Mouse (Mus musculus) adrenal gland, adult (tissue): Measurements from ENCODE around the gene Ric3.
A peak's percentile ranks its signal among the peaks of the same experiment; 100 is the strongest.
"Not testable (repeated sequence)": the region's sequence is repeated elsewhere in the genome, so short reads cannot be mapped to it uniquely, and the experiment has no call there.

ENCODE experiments used
- DNase-seq, 2 experiments: peaks; one replicate each; pipeline ENCODE4 v3.0.0; 2022 to 2023; ENCODE audit warnings: low spot score in 1 of 2; ENCODE audit not compliant: inconsistent age in 2 of 2

Gene Ric3

GRCm38 (mm10) chr7:109083113-109083812 is at the start of gene Ric3:
Ric3 (minus strand) TSS chr7:109083331.
- peak; percentile 90 to 95 for DNase-seq

- no peak for DNase-seq
Observed at GRCm38 (mm10) chr7:109131565-109131964, 48.4 kb upstream of the Ric3 start.

GRCm38 (mm10) chr7:109129946-109130686 is 47.0 kb upstream of the Ric3 start:
- no peak for DNase-seq

- DNase-seq = peak; percentile 29 to 69
Observed at GRCm38 (mm10) chr7:109129442-109129841, 46.3 kb upstream of the Ric3 start.

- no peak for DNase-seq
Observed at GRCm38 (mm10) chr7:109115929-109116328, 32.8 kb upstream of the Ric3 start.

GRCm38 (mm10) chr7:109115488-109115887 is 32.4 kb upstream of the Ric3 start:
- not testable (repeated sequence) for DNase-seq

- no peak for DNase-seq
Observed at GRCm38 (mm10) chr7:109114950-109115349, 31.8 kb upstream of the Ric3 start.

GRCm38 (mm10) chr7:109111000-109111399 is 27.9 kb upstream of the Ric3 start:
- no peak for DNase-seq

GRCm38 (mm10) chr7:109104894-109105293 is 21.8 kb upstream of the Ric3 start:
- no peak for DNase-seq

- no peak for DNase-seq
Observed at GRCm38 (mm10) chr7:109101167-109101566, 18.0 kb upstream of the Ric3 start.

GRCm38 (mm10) chr7:109098145-109099018 is 15.3 kb upstream of the Ric3 start:
- peak; percentile 22 to 78 for DNase-seq

- DNase-seq = no peak
Observed at GRCm38 (mm10) chr7:109097203-109097602, 14.1 kb upstream of the Ric3 start.

GRCm38 (mm10) chr7:109096618-109097017 is 13.5 kb upstream of the Ric3 start:
- DNase-seq = no peak

GRCm38 (mm10) chr7:109094294-109094693 is 11.2 kb upstream of the Ric3 start:
- peak in 1 of 2 experiments; percentile 55 for DNase-seq

- not testable (repeated sequence) for DNase-seq
Observed at GRCm38 (mm10) chr7:109091316-109091715, 8.2 kb upstream of the Ric3 start.

GRCm38 (mm10) chr7:109086946-109087345 is 3.8 kb upstream of the Ric3 start:
- no peak for DNase-seq

- no peak for DNase-seq
Observed at GRCm38 (mm10) chr7:109083813-109084184, 668 bp upstream of the Ric3 start.

GRCm38 (mm10) chr7:109082269-109083112 is 640 bp downstream of the Ric3 start:
- DNase-seq = peak; percentile 86 to 94

- peak; percentile 62 to 74 for DNase-seq
Observed at GRCm38 (mm10) chr7:109072326-109072725, 10.8 kb downstream of the Ric3 start.

- no peak for DNase-seq
Observed at GRCm38 (mm10) chr7:109069641-109070040, 13.5 kb downstream of the Ric3 start.

GRCm38 (mm10) chr7:109059536-109059935 is 23.6 kb downstream of the Ric3 start:
- no peak for DNase-seq
